Mouse (Mus musculus): ENCODE results near the gene Platr17. TPM values are rescaled to one million over a fixed set of nuclear protein-coding genes. Genes with fewer than 3 reads are reported as not detected.
"Not testable (repeated sequence)": the region's sequence is repeated elsewhere in the genome, so short reads cannot be mapped to it uniquely, and the experiment has no call there.

Gene Platr17
- polyA plus RNA-seq, 1 experiment from 2014 or later: 0.55 TPM

GRCm38 (mm10) chr17:33889941-33890532 lies 14.9 kb upstream of the Platr17 start:
- not testable (repeated sequence) for H3K9me3 ChIP-seq (ENCODE audit: low read length); ATAC-seq; H3K4me1 ChIP-seq (ENCODE audit: insufficient read depth, low read depth, low read length); DNase-seq (ENCODE audit: low spot score); H3K27me3 ChIP-seq (replicated peaks; ENCODE audit: insufficient read depth, low read length); H3K27ac ChIP-seq (ENCODE audit: low read length); H3K36me3 ChIP-seq (ENCODE audit: insufficient read depth, low read length); H3K9ac ChIP-seq (replicated peaks; ENCODE audit: low read depth)
- H3K4me2 ChIP-seq (replicated peaks; ENCODE audit: low read depth, low read length): peak overlapping the region; percentile 66
- WGBS: 0% methylated on average over 22 of the region's 44 CpGs
- peak overlapping the region; percentile 55 for H3K4me3 ChIP-seq (ENCODE audit: low read depth, low read length)

GRCm38 (mm10) chr17:33890533-33891059 lies 14.3 kb upstream of the Platr17 start, which contains the start of gene Kifc1:
Kifc1 (minus strand) TSS chr17:33890661.
- H3K27me3 ChIP-seq (replicated peaks; ENCODE audit: insufficient read depth, low read length): no peaks in the 10 kb centered on the region
- peak within 1 kb of the TSS; percentile 66 for H3K4me2 ChIP-seq (replicated peaks; ENCODE audit: low read depth, low read length)
- under 1% methylated on average over 47 of the region's 49 CpGs for WGBS
- DNase-seq (ENCODE audit: low spot score) (peak; percentile 100), ATAC-seq (peak; percentile 100)
- TF ChIP-seq EP300 (IDR thresholded peaks at IDR 0.05): no peak
- TF ChIP-seq CTCF (IDR thresholded peaks at IDR 0.05): peak; percentile 100
- H3K9ac ChIP-seq (replicated peaks; ENCODE audit: low read depth): no peak within 1 kb of the TSS
- no peaks in the 10 kb centered on the region for H3K36me3 ChIP-seq (ENCODE audit: insufficient read depth, low read length)
- H3K27ac ChIP-seq (ENCODE audit: low read length): no peak within 1 kb of the TSS
- H3K4me1 ChIP-seq (ENCODE audit: insufficient read depth, low read depth, low read length): no peaks in the 10 kb centered on the region
- peak within 1 kb of the TSS; percentile 55 for H3K4me3 ChIP-seq (ENCODE audit: low read depth, low read length)
- no peaks in the 10 kb centered on the region for H3K9me3 ChIP-seq (ENCODE audit: low read length)

- H3K4me2 ChIP-seq (replicated peaks; ENCODE audit: low read depth, low read length): no peak overlapping the region
- H3K36me3 ChIP-seq (ENCODE audit: insufficient read depth, low read length): no peaks in the 10 kb centered on the region
- 58% methylated on average over 2 of the region's 2 CpGs for WGBS
- no peaks in the 10 kb centered on the region for H3K27me3 ChIP-seq (replicated peaks; ENCODE audit: insufficient read depth, low read length)
- DNase-seq (ENCODE audit: low spot score): no peak
- no peak overlapping the region for H3K4me3 ChIP-seq (ENCODE audit: low read depth, low read length)
- H3K27ac ChIP-seq (ENCODE audit: low read length): no peak overlapping the region
- no peak for TF ChIP-seq CTCF (IDR thresholded peaks at IDR 0.05)
- TF ChIP-seq EP300 (IDR thresholded peaks at IDR 0.05): no peak
- ATAC-seq: no peak
- no peaks in the 10 kb centered on the region for H3K4me1 ChIP-seq (ENCODE audit: insufficient read depth, low read depth, low read length)
- H3K9ac ChIP-seq (replicated peaks; ENCODE audit: low read depth): no peak overlapping the region
- no peaks in the 10 kb centered on the region for H3K9me3 ChIP-seq (ENCODE audit: low read length)
These were observed 13.6 kb upstream of the Platr17 start for GRCm38 (mm10) chr17:33891357-33891756.

- H3K27ac ChIP-seq (ENCODE audit: low read length); H3K4me3 ChIP-seq (ENCODE audit: low read depth, low read length); H3K9me3 ChIP-seq (ENCODE audit: low read length); DNase-seq (ENCODE audit: low spot score); H3K9ac ChIP-seq (replicated peaks; ENCODE audit: low read depth); H3K4me1 ChIP-seq (ENCODE audit: insufficient read depth, low read depth, low read length); H3K27me3 ChIP-seq (replicated peaks; ENCODE audit: insufficient read depth, low read length); H3K4me2 ChIP-seq (replicated peaks; ENCODE audit: low read depth, low read length); H3K36me3 ChIP-seq (ENCODE audit: insufficient read depth, low read length); ATAC-seq: not testable (repeated sequence)
- TF ChIP-seq CTCF (IDR thresholded peaks at IDR 0.05): 0 out of 2 replicates have a peak, but pooled peaks have one; percentile 3
- 64% methylated on average over 6 of the region's 6 CpGs for WGBS
These were observed 13.0 kb upstream of the Platr17 start for GRCm38 (mm10) chr17:33891892-33892291.

GRCm38 (mm10) chr17:33892429-33892828 lies 12.5 kb upstream of the Platr17 start:
- Histone ChIP-seq H3K4me2 (replicated peaks; ENCODE audit: low read depth, low read length) (no peak overlapping the region), H3K9ac (replicated peaks; ENCODE audit: low read depth) (no peak overlapping the region), H3K36me3 (ENCODE audit: insufficient read depth, low read length) (no peaks in the 10 kb centered on the region), H3K27ac (ENCODE audit: low read length) (no peak overlapping the region), H3K9me3 (ENCODE audit: low read length) (no peaks in the 10 kb centered on the region), H3K4me1 (ENCODE audit: insufficient read depth, low read depth, low read length) (no peaks in the 10 kb centered on the region), H3K4me3 (ENCODE audit: low read depth, low read length) (no peak overlapping the region), H3K27me3 (replicated peaks; ENCODE audit: insufficient read depth, low read length) (no peaks in the 10 kb centered on the region)
- ATAC-seq (no peak), DNase-seq (ENCODE audit: low spot score) (no peak)
- TF ChIP-seq EP300 (IDR thresholded peaks at IDR 0.05) (no peak), CTCF (IDR thresholded peaks at IDR 0.05) (no peak)
- WGBS: 24% methylated on average over 7 of the region's 7 CpGs

GRCm38 (mm10) chr17:33893011-33893410 lies 11.9 kb upstream of the Platr17 start:
- H3K36me3 ChIP-seq (ENCODE audit: insufficient read depth, low read length); DNase-seq (ENCODE audit: low spot score); H3K9me3 ChIP-seq (ENCODE audit: low read length); H3K4me2 ChIP-seq (replicated peaks; ENCODE audit: low read depth, low read length); H3K4me3 ChIP-seq (ENCODE audit: low read depth, low read length); H3K27me3 ChIP-seq (replicated peaks; ENCODE audit: insufficient read depth, low read length); ATAC-seq; H3K27ac ChIP-seq (ENCODE audit: low read length); H3K9ac ChIP-seq (replicated peaks; ENCODE audit: low read depth); H3K4me1 ChIP-seq (ENCODE audit: insufficient read depth, low read depth, low read length): not testable (repeated sequence)
- WGBS: 65% methylated on average over 4 of the region's 4 CpGs
